Mouse (Mus musculus) lung, postnatal 0 days (tissue): ENCODE measurements around the gene Gpr152. TPM values are rescaled to one million over a fixed set of nuclear protein-coding genes. Genes with fewer than 3 reads are reported as not detected.

Experiments
- ATAC-seq: fragments of 200-750 bp; cut with Nextera tagmentation; 2 replicates; pipeline ENCODE4 v1.8.0; 2017; ENCODE audit warnings: moderate library complexity
- DNase-seq: peaks from one replicate; pipeline ENCODE4 v3.0.0-alpha.2; 2016; ENCODE audit warnings: low spot score
- H3K27ac ChIP-seq: fragments of 300-500 bp; sonication (generic); 2 replicates; pipeline ENCODE4 v1.5.1; 2014; ENCODE audit warnings: antibody characterized with exemption, mild to moderate bottlenecking, low read length, mixed read lengths
- H3K27me3 ChIP-seq: fragments of 300-500 bp; sonication (generic); replicated peaks from 2 replicates; pipeline ENCODE4 v1.6.1; 2014; ENCODE audit warnings: low read length, mixed read lengths; ENCODE audit not compliant: insufficient read depth
- H3K36me3 ChIP-seq: fragments of 300-500 bp; sonication (generic); 2 replicates; pipeline ENCODE4 v1.6.1; 2014; ENCODE audit warnings: low read length, mixed read lengths; ENCODE audit not compliant: insufficient read depth
- H3K4me1 ChIP-seq: fragments of 300-500 bp; sonication (generic); 2 replicates; pipeline ENCODE4 v1.6.1; 2014; ENCODE audit warnings: antibody characterized with exemption, low read depth, low read length, mixed read lengths; ENCODE audit not compliant: insufficient read depth
- H3K4me2 ChIP-seq: fragments of 300-500 bp; sonication (generic); replicated peaks from 2 replicates; pipeline ENCODE4 v1.6.1; 2014; ENCODE audit warnings: low read depth, mild to moderate bottlenecking, low read length, moderate library complexity, mixed read lengths
- H3K4me3 ChIP-seq: fragments of 300-500 bp; sonication (generic); 2 replicates; pipeline ENCODE4 v1.5.1; 2014; ENCODE audit warnings: low read depth, low read length
- H3K9ac ChIP-seq: fragments of 300-500 bp; sonication (generic); replicated peaks from 2 replicates; pipeline ENCODE4 v1.6.1; 2014; ENCODE audit warnings: low read depth, mild to moderate bottlenecking
- H3K9me3 ChIP-seq: fragments of 300-500 bp; sonication (generic); 2 replicates; pipeline ENCODE4 v1.6.1; 2016; ENCODE audit warnings: low read length, mixed read lengths
- CTCF ChIP-seq: IDR thresholded peaks from 2 replicates; pipeline ENCODE4 v1.5.1; 2016; ENCODE audit warnings: antibody characterized with exemption, mild to moderate bottlenecking
- EP300 ChIP-seq: IDR thresholded peaks from 2 replicates; pipeline ENCODE4 v1.6.1; 2016; ENCODE audit warnings: antibody characterized with exemption, mild to moderate bottlenecking, control low read depth
- WGBS: fragments of 180-500 bp; shearing (Covaris S2); extraction: QIAGEN DNeasy Blood & Tissue Kit; methylation state at CpG from one replicate; pipeline ENCODE4 v1.1.7; 2014; 5-methylcytosine and 5-hydroxymethylcytosine counted together
- polyA plus RNA-seq: library from polyadenylated mRNA; unstranded; fragments of >200 nt; fragmentation: Nextera tagmentation; extraction: Ambion mirVana; gene quantifications from 2 replicates; pipeline ENCODE4 v1.2.1, GENCODE M21; 2015

Gene Gpr152
- polyA plus RNA-seq, 1 experiment from 2014 or later: not detected

- Histone ChIP-seq H3K27ac (no peak overlapping the region), H3K4me3 (no peak overlapping the region), H3K9me3 (no peaks in the 10 kb centered on the region), H3K27me3 (peaks cover 3% of the 10 kb centered on the region; the same call in 1 of the 2 replicates), H3K9ac (no peak overlapping the region), H3K4me1 (peaks cover 12% of the 10 kb centered on the region; the same call in 1 of the 2 replicates), H3K4me2 (no peak overlapping the region), H3K36me3 (no peaks in the 10 kb centered on the region)
- TF ChIP-seq EP300 (no peak), CTCF (no peak)
- DNase-seq: no peak
- ATAC-seq: no peak
- WGBS: 65% methylated on average over 3 of the region's 3 CpGs
Measured at GRCm38 (mm10) chr19:4103792-4104191, 35.8 kb upstream of the Gpr152 start.

DNA sequence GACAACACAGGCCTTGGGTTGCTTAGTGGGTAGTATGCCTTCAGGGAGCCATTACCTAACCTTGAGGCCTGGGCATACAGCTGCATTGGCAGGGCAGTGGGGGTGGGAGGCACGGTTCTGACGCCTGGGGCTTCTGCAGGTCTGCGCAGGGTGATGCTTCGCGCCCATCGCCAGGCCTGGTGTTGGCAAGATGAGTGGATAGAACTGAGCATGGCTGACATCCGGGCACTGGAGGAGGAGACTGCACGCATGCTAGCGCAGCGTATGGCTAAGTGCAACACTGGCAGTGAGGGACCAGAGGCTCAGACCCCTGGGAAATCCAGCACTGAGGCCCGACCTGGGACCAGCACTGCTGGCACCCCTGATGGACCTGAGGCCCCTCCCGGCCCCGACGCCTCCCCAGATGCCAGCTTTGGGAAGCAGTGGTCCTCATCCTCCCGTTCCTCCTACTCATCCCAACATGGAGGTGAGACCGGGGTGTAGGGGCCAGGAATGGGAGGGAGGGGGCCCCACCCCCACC, 34.9 kb upstream of the Gpr152 start:
- Histone ChIP-seq H3K27ac (no peak overlapping the region), H3K36me3 (no peaks in the 10 kb centered on the region), H3K4me1 (peaks cover 5% of the 10 kb centered on the region; the same call in 1 of the 2 replicates), H3K9ac (no peak overlapping the region), H3K27me3 (peaks cover 3% of the 10 kb centered on the region; the same call in 1 of the 2 replicates), H3K9me3 (no peaks in the 10 kb centered on the region), H3K4me3 (no peak overlapping the region), H3K4me2 (no peak overlapping the region)
- ATAC-seq: no peak
- no peak for TF ChIP-seq CTCF
- TF ChIP-seq EP300: no peak
- 85% methylated on average over 16 of the region's 16 CpGs for WGBS
- DNase-seq: no peak

DNA sequence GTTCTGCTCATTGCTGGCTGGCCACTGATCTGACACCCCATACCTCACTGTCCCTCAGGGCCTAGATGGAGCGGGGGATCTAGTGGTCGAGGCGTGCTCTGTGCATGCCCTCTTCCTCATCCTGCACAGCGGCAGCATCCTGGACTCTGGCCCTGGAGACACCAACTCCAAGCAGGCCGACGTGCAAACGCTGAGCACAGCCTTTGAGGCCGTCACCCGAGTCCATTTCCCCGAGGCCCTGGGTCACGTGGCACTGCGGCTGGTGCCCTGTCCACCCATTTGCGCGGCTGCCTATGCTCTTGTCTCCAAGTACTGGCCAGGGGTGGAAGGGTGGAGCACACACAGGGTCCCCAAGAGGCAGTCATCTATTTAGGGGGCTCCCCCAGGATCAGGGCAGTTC, 32.9 kb upstream of the Gpr152 start:
- Histone ChIP-seq H3K4me1 (no peaks in the 10 kb centered on the region), H3K9me3 (no peaks in the 10 kb centered on the region), H3K27ac (no peak overlapping the region), H3K4me2 (no peak overlapping the region), H3K9ac (no peak overlapping the region), H3K27me3 (no peaks in the 10 kb centered on the region), H3K4me3 (no peak overlapping the region), H3K36me3 (no peaks in the 10 kb centered on the region)
- 91% methylated on average over 14 of the region's 14 CpGs for WGBS
- no peak for DNase-seq
- no peak for ATAC-seq
- TF ChIP-seq CTCF (no peak), EP300 (no peak)

GRCm38 (mm10) chr19:4108535-4108934, 31.1 kb upstream of the Gpr152 start:
- Histone ChIP-seq H3K4me2 (no peak overlapping the region), H3K36me3 (peaks cover 7% of the 10 kb centered on the region; the same call in 1 of the 2 replicates), H3K9me3 (no peaks in the 10 kb centered on the region), H3K4me1 (0 out of 2 replicates have a peak, but pooled peaks cover 2% of the 10 kb centered on the region), H3K9ac (no peak overlapping the region), H3K4me3 (no peak overlapping the region), H3K27me3 (no peaks in the 10 kb centered on the region), H3K27ac (no peak overlapping the region)
- DNase-seq: no peak
- WGBS: 82% methylated on average over 9 of the region's 9 CpGs
- no peak for TF ChIP-seq CTCF
- no peak for TF ChIP-seq EP300
- ATAC-seq: no peak

GRCm38 (mm10) chr19:4112063-4112960, 27.3 kb upstream of the Gpr152 start:
- WGBS: 93% methylated on average over 26 of the region's 26 CpGs
- TF ChIP-seq EP300 (no peak), CTCF (no peak)
- Histone ChIP-seq H3K9me3 (no peaks in the 10 kb centered on the region), H3K36me3 (peaks cover 20% of the 10 kb centered on the region; the same call in 1 of the 2 replicates), H3K27me3 (no peaks in the 10 kb centered on the region), H3K27ac (no peak overlapping the region), H3K4me3 (no peak overlapping the region), H3K9ac (no peak overlapping the region), H3K4me2 (no peak overlapping the region), H3K4me1 (0 out of 2 replicates have a peak, but pooled peaks cover 2% of the 10 kb centered on the region)
- ATAC-seq (no peak), DNase-seq (no peak)

DNA sequence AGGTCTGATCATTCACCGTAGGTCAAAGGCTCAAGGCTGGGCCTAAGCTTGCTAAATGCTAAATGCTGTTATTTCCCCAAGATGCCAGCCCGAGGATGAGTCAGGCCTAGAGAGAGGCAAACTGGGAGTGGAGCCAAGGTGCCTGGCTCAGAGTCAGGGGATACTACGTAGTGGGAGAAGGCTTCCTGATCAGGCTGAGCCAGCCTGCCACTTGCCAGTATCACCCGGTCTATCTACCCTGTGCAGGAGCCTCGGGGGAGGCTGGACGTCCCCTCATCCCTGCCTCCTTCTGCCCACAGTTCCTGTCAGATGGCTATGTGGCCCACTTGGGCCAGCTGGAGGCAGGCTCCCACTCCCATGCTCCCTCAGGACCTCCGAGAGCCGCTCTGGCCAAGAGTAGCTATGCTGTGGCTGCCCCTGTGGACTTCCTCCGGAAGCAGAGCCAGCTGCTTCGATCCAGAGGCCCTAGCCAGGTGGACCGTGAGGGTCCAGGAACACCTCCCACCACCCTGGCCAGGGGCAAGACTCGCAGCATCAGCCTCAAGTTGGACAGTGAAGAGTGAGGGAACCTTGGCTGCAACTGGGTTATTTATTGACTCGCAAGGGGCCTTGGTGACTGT, 26.3 kb upstream of the Gpr152 start:
- Histone ChIP-seq H3K4me2 (0 out of 2 replicates have a peak overlapping the region, but pooled peaks have one; percentile 3), H3K36me3 (peaks cover 20% of the 10 kb centered on the region; the same call in 1 of the 2 replicates), H3K27ac (peak overlapping the region; percentile 70; the same call in 1 of the 2 replicates), H3K27me3 (no peaks in the 10 kb centered on the region), H3K4me1 (0 out of 2 replicates have a peak, but pooled peaks cover 2% of the 10 kb centered on the region), H3K9ac (no peak overlapping the region), H3K9me3 (no peaks in the 10 kb centered on the region), H3K4me3 (no peak overlapping the region)
- DNase-seq (peak; percentile 63), ATAC-seq (peak; percentile 83)
- WGBS: 44% methylated on average over 13 of the region's 13 CpGs
- TF ChIP-seq EP300 (no peak), CTCF (no peak)
